Mouse (Mus musculus): ENCODE measurements around the gene Lcp2.
A peak's percentile ranks its signal among the peaks of the same experiment; 100 is the strongest.

Lcp2 gene

GRCm38 (mm10) chr11:34046767-34047541, at the start of gene Lcp2:
TSS of gene Lcp2 (plus strand) at chr11:34046920.
- no peak for DNase-seq (ENCODE audit: extremely low spot score)

GRCm38 (mm10) chr11:33998244-33998643, 48.5 kb upstream of the Lcp2 start:
- no peak for DNase-seq (ENCODE audit: extremely low spot score)

- no peak for DNase-seq (ENCODE audit: extremely low spot score)
Observed at GRCm38 (mm10) chr11:34000416-34000815, 46.3 kb upstream of the Lcp2 start.

GRCm38 (mm10) chr11:34001938-34002592, 44.7 kb upstream of the Lcp2 start:
- DNase-seq (ENCODE audit: extremely low spot score): peak; percentile 49

- DNase-seq (ENCODE audit: extremely low spot score): no peak
Observed at GRCm38 (mm10) chr11:34002593-34002965, 44.1 kb upstream of the Lcp2 start.

GRCm38 (mm10) chr11:34007616-34008015, 39.1 kb upstream of the Lcp2 start:
- no peak for DNase-seq (ENCODE audit: extremely low spot score)

GRCm38 (mm10) chr11:34008214-34008613, 38.5 kb upstream of the Lcp2 start:
- DNase-seq (ENCODE audit: extremely low spot score): no peak

- peak; percentile 49 for DNase-seq (ENCODE audit: extremely low spot score)
Observed at GRCm38 (mm10) chr11:34008702-34009101, 38.0 kb upstream of the Lcp2 start.

GRCm38 (mm10) chr11:34009316-34010087, 37.2 kb upstream of the Lcp2 start:
- DNase-seq (ENCODE audit: extremely low spot score): no peak

GRCm38 (mm10) chr11:34010133-34010858, 36.4 kb upstream of the Lcp2 start:
- no peak for DNase-seq (ENCODE audit: extremely low spot score)

GRCm38 (mm10) chr11:34010859-34011172, 35.9 kb upstream of the Lcp2 start:
- DNase-seq (ENCODE audit: extremely low spot score): no peak

- no peak for DNase-seq (ENCODE audit: extremely low spot score)
Observed at GRCm38 (mm10) chr11:34012007-34012652, 34.6 kb upstream of the Lcp2 start.

GRCm38 (mm10) chr11:34025091-34025490, 21.6 kb upstream of the Lcp2 start:
- DNase-seq (ENCODE audit: extremely low spot score): no peak

GRCm38 (mm10) chr11:34029658-34030057, 17.1 kb upstream of the Lcp2 start:
- DNase-seq (ENCODE audit: extremely low spot score): no peak

- DNase-seq (ENCODE audit: extremely low spot score): no peak
Observed at GRCm38 (mm10) chr11:34031015-34031805, 15.5 kb upstream of the Lcp2 start.

- no peak for DNase-seq (ENCODE audit: extremely low spot score)
Observed at GRCm38 (mm10) chr11:34034008-34034505, 12.7 kb upstream of the Lcp2 start.

- no peak for DNase-seq (ENCODE audit: extremely low spot score)
Observed at GRCm38 (mm10) chr11:34034794-34035193, 11.9 kb upstream of the Lcp2 start.

- DNase-seq (ENCODE audit: extremely low spot score): no peak
Observed at GRCm38 (mm10) chr11:34035909-34036658, 10.6 kb upstream of the Lcp2 start.

- DNase-seq (ENCODE audit: extremely low spot score): no peak
Observed at GRCm38 (mm10) chr11:34040061-34040460, 6.7 kb upstream of the Lcp2 start.

GRCm38 (mm10) chr11:34042808-34043207, 3.9 kb upstream of the Lcp2 start:
- DNase-seq (ENCODE audit: extremely low spot score): no peak

Data from embryo, embryonic 9.5 days (tissue).